Mouse (Mus musculus): ENCODE results near the gene Ccpg1. TPM values are rescaled to one million over a fixed set of nuclear protein-coding genes. Genes with fewer than 3 reads are reported as not detected.

Ccpg1 gene
- polyA plus RNA-seq, 1 experiment from 2014 or later: 15.9 TPM

Small RNA genes within 50 kb of the gene (microRNA-seq; reads per million reads assigned to microRNA genes)
- not detected for gene Gm27353

Other genes starting within 250 kb of the Ccpg1 start
- gene Prtg, start 178.6 kb upstream of the Ccpg1 start, polyA plus RNA-seq (2016; fragmentation: Nextera tagmentation; extraction: Ambion mirVana): 10.1 and 11.5 TPM in 2 replicates
- 5.2 and 5.5 TPM in 2 replicates for gene Pygo1, start 59.8 kb upstream of the Ccpg1 start, polyA plus RNA-seq (2016; fragmentation: Nextera tagmentation; extraction: Ambion mirVana)
- 1.5 and 1.8 TPM in 2 replicates for gene Dyx1c1, start 26.6 kb upstream of the Ccpg1 start, polyA plus RNA-seq (2016; fragmentation: Nextera tagmentation; extraction: Ambion mirVana)
- gene Gm44503, start 26.6 kb upstream of the Ccpg1 start, polyA plus RNA-seq (2016; fragmentation: Nextera tagmentation; extraction: Ambion mirVana): not detected in 2 replicates
- gene Ccpg1os, start within 50 bp of the Ccpg1 start, polyA plus RNA-seq (2016; fragmentation: Nextera tagmentation; extraction: Ambion mirVana): 15.4 and 18.7 TPM in 2 replicates
- 14.9 and 15.4 TPM in 2 replicates for gene Pigb, start 54.9 kb downstream of the Ccpg1 start, polyA plus RNA-seq (2016; fragmentation: Nextera tagmentation; extraction: Ambion mirVana)
- 3.1 and 3.4 TPM in 2 replicates for gene Rab27a, start 59.4 kb downstream of the Ccpg1 start, polyA plus RNA-seq (2016; fragmentation: Nextera tagmentation; extraction: Ambion mirVana)
- not detected in 2 replicates for gene Khdc3, start 116.4 kb downstream of the Ccpg1 start, polyA plus RNA-seq (2016; fragmentation: Nextera tagmentation; extraction: Ambion mirVana)
- not detected in 2 replicates for gene Gm20509, start 117.0 kb downstream of the Ccpg1 start, polyA plus RNA-seq (2016; fragmentation: Nextera tagmentation; extraction: Ambion mirVana)
- gene Rsl24d1, start 128.0 kb downstream of the Ccpg1 start, polyA plus RNA-seq (2016; fragmentation: Nextera tagmentation; extraction: Ambion mirVana): 157 and 160 TPM in 2 replicates